Mouse (Mus musculus) lung, postnatal 0 days (tissue): ENCODE data around the gene Caly.

Experiments
- CTCF ChIP-seq: IDR thresholded peaks from 2 replicates; pipeline ENCODE4 v1.5.1; 2016; ENCODE audit warnings: antibody characterized with exemption, mild to moderate bottlenecking
- EP300 ChIP-seq: IDR thresholded peaks from 2 replicates; pipeline ENCODE4 v1.6.1; 2016; ENCODE audit warnings: antibody characterized with exemption, mild to moderate bottlenecking, control low read depth

DNA sequence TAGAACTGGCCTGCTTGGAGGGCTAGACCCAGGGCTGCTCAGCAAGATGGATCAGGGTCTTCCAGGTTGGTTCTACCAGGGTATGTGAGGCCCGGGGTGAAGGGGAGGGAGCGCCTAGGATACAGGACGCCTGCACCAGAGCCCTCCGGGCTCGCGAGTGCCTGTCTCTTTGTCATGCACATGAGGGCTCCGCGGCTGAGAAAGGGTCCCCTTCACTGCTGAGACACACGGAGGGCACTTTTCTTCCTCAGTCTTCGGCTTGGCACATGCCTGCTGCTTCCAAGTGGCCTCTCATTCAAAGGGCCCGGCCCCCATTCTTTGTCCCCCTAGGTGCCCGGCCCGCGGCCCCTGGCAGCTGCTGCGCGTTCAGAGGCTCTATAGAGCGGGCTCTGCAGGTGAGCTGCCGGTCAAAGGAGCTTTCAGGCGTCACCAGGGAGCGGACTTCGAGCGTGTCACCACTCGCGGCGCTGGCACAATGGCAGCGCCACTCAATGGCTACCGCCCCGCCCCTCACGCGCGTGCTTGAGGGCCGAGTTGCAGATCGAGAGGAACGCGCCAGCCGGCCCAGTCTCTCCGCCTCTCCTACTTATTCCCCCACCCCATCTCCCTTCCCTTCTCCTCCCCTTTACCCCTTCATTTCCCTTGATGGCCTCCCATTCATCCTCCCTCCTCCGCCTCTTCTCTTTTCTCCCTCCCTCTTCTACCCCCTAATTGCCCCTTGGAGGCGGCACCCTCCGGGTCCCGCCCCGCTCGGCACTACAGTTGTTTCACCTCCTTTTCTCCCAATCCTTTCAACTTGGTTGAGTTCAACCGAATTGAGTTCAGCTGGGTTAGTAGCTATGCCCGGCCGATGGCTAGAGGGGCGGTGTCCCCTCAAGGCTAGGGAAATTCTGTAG is 21.2 kb downstream of the Caly start:
- 0 out of 2 replicates have a peak, but pooled peaks have one; percentile 2 for TF ChIP-seq CTCF
- no peak for TF ChIP-seq EP300
